Mouse (Mus musculus) spleen, postnatal 36 days (tissue): ENCODE measurements around the gene Klk11.
A peak's percentile ranks its signal among the peaks of the same experiment; 100 is the strongest.

Experiments
- DNase-seq, 2 experiments: peaks; one replicate each; pipeline ENCODE4 v3.0.0; 2022; ENCODE audit warnings: low spot score in 2 of 2, mixed read lengths in 1 of 2

The Klk11 gene

GRCm38 (mm10) chr7:43774364-43774763 lies at the start of gene Klk11:
Klk11 (plus strand) TSS chr7:43774604.
- DNase-seq = no peak

DNA sequence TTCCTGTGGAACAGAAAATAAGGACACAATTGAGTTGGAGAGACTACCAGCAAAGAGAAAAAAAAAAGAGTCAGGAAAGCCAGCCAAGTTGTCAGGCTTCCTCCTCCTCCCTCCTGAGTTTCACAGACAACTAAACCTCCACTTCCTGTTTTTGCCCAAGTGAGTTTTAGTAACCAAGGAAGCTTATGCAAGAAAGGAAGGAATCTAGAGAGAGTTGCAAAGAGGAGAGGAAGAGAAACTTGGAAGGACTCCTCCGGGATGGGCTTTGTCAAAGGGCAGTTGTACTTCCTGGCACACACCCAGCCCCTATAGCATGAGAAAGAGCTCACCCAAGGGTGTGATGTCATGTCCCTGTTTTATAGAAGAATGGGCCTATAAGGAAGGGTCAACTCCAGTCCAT lies 26.6 kb upstream of the Klk11 start:
- peak in 1 of 2 experiments; percentile 19 for DNase-seq

DNA sequence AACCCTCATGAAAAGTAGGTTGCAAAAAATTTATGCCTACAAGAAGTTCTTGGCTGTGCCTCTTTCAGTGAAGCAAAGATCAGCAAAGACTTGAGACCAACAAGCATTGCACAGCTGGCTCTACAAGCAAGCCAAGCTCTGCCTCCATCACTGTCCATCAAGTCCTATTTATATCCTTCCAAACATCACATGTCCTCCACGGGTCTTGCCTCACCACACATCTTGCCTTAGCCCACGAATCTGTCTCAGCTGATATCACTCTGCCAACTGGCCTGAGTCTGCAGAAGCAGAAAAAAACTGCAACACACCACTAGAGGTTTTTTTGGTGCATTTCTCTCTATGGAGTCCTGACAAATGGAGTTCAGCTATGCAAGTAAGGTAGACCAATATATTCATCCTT lies 21.6 kb upstream of the Klk11 start:
- no peak for DNase-seq

DNA sequence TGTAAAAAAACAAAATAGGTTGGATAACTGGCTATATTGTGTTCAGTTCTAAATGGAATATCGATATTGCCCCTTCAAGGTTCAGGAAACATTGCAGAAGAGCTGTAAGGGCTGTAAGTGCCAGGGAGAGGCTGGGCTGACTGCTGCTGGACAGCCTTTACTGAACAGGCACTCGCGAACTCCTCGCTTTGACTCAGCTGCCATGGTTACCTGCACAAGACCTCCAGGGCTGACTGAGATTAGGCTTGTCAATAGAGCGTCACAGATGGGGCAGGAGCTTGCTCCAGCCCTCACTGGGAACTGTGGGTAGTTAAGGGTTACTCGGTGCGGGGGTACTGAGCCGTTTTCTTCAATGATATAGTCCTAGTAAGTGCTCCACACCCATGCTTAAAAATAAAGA lies 7.9 kb upstream of the Klk11 start:
- no peak for DNase-seq

GRCm38 (mm10) chr7:43768597-43768996 lies 5.8 kb upstream of the Klk11 start, which contains the start of gene Klk12:
Klk12 (plus strand) TSS chr7:43768897.
- no peak for DNase-seq

DNA sequence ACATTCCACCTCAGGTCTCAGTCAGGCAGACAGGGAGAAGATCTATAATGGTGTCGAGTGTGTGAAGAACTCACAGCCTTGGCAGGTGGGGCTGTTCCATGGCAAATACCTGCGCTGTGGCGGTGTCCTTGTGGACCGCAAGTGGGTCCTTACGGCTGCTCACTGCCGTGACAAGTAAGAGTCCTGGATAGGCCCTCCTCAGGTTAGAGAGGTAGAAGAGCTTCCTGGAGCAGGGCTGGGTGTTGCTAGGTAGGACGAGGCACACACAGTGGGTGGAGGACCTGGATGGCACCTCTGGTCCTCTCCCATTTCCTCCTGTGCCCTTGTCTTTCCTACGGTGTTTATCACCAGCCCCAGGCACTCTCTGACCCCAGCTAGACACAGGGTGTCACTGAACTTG lies 4.8 kb upstream of the Klk11 start:
- DNase-seq = no peak

GRCm38 (mm10) chr7:43770701-43771100 lies 3.7 kb upstream of the Klk11 start:
- DNase-seq = no peak

DNA sequence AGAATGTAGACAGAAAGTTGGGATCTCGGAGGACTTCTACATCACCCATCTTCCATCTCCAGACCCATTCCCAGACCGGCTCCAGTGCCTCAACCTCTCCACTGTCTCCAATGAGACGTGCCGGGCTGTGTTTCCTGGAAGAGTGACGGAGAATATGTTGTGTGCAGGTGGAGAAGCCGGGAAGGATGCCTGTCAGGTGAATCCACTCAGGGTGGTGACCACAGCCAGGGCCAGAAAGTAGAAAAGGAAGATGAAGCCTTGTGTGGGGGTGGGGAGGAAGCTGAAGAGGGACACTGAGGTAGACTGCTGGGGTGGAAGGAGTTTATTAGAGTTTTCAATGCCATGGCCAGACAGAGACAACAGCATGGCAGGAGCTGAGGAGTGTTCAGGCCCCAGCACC lies 2.5 kb upstream of the Klk11 start:
- no peak for DNase-seq

- no peak for DNase-seq
These were observed 1.5 kb upstream of the Klk11 start for GRCm38 (mm10) chr7:43772901-43773300.

- no peak for DNase-seq
These were observed 398 bp downstream of the Klk11 start for GRCm38 (mm10) chr7:43774802-43775201.

DNA sequence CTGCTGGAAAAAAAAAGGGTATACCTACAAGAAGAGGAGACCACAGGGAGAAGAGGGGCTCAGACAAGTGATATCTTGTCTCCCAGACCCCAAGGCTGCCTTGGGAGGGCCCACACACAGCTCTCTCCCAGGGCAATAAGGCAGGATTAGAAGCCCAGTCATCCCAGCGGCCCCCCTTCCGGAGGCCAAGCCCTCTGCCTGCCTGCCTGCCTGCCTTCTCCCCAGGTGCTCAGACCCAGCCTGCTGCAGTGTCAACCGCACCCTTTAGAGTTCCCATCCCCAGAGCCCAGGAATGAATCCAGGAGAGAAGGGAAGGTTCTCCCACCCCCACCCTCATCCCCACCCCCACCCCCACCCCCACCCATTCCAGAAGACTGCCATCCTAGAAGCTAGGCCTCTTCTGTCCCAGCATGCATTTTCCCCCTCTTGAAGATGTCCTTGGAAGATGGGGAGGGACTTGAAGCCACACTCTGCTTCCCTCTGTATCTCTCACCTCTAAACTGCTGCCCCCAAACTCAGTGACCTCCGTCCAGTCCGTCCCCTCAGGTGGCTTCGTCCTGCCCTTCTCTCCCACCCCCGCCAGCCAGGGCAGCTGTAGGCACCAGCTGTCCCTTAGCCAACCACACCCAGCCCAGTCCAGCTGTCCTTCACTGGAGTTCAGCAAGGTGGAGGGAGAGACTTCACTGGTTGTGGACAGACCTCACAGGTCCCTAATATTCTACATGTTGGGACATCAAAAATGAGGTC lies 1.1 kb downstream of the Klk11 start:
- DNase-seq = no peak

- no peak for DNase-seq
These were observed 2.1 kb downstream of the Klk11 start for GRCm38 (mm10) chr7:43776506-43776905.

DNA sequence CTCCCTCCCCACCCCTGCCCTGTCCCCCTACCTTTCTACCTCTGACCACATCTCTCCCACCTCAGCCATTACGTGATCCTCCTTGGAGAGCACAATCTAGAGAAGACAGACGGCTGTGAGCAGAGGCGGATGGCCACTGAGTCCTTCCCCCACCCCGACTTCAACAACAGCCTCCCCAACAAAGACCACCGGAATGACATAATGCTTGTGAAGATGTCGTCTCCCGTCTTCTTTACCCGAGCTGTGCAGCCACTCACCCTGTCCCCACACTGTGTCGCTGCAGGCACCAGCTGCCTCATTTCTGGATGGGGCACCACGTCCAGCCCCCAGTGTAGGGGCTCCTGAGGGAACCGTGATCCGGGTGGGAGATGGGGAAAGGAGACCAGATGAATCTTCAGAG lies 3.0 kb downstream of the Klk11 start:
- no peak for DNase-seq

DNA sequence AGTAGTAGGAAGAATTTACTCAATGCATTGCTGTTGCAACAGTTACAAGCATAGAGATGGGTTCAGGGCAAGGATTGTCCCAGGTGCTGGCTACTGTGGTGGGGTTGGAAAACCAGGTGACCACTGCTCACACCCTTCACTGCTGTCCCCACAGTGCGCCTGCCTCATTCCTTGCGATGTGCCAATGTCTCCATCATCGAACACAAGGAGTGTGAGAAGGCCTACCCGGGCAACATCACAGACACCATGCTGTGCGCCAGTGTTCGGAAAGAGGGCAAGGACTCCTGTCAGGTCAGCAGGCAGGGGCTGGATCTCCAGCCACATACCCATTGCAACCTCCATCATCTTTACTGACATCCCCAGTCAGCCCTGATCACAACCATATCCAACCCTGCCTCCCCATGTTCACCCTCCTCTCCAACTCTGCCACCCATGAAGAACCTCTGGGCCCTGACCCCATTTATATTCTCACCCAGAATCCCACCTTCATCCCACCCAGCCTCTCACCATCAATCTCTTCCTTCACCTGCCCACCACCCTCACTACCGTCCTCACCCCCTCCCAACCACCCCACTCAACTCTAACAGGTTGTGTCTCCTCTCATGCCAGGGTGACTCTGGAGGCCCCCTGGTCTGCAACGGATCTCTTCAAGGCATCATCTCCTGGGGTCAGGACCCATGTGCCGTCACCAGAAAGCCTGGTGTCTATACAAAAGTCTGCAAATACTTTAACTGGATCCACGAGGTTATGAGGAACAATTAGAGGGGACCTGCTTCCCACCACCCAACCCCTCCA lies 4.0 kb downstream of the Klk11 start:
- DNase-seq = no peak

DNA sequence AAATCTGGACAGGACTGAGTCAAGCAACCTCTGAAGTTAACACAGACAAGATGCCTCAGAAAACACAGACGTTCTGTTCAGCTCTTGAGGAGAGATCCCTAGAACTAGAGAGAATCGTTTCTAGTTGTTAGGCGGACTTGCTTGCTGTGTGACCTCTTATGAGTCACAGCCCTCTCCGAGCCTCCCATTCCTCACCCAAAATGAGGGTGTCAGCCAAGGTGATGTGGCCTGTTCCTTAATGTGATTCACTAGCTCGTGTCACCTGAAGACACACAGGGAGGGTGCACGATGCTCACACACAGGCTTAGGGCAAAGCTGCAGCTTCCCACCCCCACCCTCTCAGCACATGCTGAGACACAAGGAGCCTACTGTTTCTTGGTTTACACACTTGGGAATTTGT lies 5.8 kb downstream of the Klk11 start:
- DNase-seq = no peak

- no peak for DNase-seq
These were observed 6.3 kb downstream of the Klk11 start, which contains the start of gene Klk10 for GRCm38 (mm10) chr7:43780746-43781145. Klk10 (plus strand) TSS chr7:43781035.

- DNase-seq = no peak
These were observed 7.1 kb downstream of the Klk11 start for GRCm38 (mm10) chr7:43781541-43781940.

DNA sequence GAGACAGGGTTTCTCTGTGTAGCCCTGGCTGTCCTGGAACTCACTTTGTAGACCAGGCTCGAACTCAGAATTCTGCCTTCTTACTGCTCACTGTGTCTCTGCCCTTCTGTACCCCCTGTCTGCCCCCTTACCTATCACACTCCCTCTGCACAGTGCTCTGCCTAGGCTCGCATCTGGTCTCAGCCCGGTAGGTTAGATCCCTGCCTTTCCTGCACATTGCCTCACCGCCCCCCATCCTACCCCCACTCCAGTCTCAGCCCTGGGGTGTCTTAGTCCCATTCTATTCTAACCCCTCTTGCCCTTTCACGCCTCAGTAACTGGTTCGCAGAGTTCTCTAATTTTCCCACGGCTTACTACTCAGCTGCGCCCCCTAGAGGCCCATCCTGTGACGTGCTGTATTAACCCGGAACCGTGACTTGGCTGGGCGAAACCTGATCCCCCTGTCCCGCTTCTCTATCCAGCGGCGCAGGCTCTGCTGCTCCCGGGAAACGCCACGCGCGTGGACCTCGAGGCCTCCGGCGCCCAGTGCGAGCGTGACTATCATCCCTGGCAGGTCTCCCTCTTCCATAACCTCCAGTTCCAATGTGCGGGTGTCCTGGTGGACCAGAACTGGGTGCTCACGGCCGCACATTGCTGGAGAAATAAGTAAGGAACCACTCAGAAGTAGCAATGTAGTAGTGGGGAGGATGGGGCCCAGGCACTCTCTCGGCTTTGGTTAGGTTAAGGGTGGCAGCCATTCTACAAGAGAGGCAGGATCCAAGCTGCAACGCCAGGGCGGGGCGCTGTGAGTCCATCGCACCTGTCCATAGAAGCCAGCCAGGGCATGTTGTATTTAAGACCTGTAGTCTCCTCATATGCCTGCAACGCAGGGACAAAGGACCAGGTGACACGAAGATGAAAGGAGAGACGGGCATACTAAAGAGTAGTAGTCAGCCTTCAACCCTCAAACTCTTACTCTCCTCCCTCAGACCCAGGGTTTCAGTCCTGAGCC lies 8.2 kb downstream of the Klk11 start:
- DNase-seq = peak; percentile 23 to 54

DNA sequence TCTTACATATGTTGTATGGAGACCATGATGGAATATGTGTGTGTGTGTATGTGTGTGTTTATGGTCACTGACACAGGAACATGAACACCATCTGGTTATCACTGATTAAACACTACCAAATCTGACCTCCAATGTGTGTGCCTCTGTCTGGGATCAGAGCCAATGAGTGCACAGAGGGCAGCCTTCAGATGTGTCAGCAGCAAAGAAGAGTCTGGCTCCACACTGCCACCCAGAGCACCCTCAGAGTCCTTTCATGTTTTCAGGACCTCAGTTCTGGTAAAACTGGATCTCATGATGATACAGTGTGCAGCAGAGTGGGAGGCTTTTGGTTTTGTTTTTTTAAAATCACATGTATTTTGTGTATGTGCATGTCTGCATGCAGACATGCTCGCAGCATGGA lies 10.9 kb downstream of the Klk11 start:
- no peak for DNase-seq

GRCm38 (mm10) chr7:43788096-43788495 lies 13.7 kb downstream of the Klk11 start:
- no peak for DNase-seq

DNA sequence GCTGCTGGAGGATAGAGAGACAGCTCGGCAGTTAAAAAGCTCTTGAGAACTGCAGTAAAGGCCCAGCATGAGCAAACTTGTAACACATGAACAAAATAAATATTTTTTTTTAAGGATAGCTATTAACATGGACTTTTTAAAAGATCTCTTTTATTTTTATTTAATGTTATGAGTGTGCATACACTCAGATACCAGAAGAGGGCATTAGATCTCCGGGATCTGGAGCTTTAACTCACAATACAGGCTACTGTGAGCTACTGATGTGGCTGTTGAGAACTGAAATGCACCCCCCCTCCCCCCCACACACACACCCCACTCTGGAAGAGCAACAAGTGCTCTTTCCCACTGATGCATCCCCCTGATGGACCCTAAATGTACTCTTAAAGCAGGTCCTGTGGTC lies 14.9 kb downstream of the Klk11 start:
- DNase-seq = no peak

GRCm38 (mm10) chr7:43791591-43791990 lies 17.2 kb downstream of the Klk11 start, which contains the start of gene Klk9:
Klk9 (plus strand) TSS chr7:43791891.
- no peak for DNase-seq
